Mouse (Mus musculus) spleen, adult 18-20 months (tissue): Measurements from ENCODE around the gene Pygm.

ENCODE experiments used
- DNase-seq, 2 experiments: peaks; one replicate each; pipeline ENCODE4 v3.0.0; 2022; ENCODE audit warnings: mixed read lengths in 2 of 2

The Pygm gene

DNA sequence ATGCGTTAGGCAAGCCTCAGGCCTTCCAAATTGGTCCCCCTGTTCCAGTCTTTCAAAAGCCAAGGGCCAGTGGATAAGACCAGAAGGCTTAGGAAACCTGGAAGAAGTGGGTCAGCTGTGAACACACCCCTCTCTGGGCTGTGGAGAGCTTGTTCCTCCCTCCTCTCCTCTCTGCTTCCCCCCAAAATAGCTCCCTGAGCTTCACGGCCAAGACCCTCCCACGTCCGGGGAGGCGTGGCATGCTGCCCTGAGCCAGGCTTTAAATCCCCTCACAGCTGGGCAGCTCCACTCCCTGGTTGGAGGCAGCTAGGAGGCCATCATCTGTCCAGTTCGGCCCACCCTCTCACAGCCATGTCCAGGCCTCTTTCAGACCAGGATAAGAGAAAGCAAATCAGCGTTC is at the start of gene Pygm:
Gene Pygm, plus strand, starts transcription at position 272 of the 400 bp plus-strand sequence.
- DNase-seq, result peak in 1 of 2 experiments; percentile 38

DNA sequence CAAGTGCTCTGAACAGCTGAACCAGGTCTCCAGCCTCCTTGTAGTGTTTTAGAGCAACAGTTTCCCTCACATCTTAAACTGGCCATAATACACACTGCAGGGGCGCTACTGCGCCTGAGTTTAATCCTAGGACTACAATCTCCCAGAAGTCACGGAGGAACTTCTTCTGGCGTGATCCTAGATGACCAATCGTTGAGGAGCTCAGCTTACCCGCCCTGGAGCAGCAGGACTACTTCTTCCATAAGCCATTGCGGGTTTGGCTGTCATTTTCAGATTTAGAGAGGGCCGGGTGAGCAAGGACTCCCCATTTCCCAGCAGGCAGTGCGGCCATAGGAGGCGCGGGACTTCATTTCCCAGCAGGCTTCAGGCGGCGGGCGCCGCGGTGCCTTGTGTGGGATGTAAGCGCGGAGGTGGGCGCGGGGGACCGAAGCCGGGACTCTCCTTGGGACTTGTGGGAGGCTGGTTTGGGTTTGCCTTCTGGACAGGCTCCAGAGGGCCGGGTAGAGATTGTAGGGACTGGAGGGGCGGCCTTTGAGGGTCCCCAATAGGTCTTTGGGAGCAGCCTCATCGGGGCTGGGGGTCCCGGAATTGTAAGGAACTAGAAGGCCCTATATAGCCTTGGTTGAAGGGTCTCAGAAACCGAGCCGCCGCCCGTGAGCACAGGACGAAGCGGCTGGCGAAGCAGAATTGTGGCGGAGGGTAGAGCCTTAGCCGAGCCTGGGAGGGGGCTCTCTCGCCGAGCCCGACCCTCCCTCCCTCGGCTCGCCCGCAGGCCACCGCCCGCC is 49.3 kb upstream of the Pygm start, which contains the start of gene Men1:
Gene Men1, plus strand, starts transcription at position 307 of the 785 bp plus-strand sequence.
- peak; percentile 82 to 83 for DNase-seq

DNA sequence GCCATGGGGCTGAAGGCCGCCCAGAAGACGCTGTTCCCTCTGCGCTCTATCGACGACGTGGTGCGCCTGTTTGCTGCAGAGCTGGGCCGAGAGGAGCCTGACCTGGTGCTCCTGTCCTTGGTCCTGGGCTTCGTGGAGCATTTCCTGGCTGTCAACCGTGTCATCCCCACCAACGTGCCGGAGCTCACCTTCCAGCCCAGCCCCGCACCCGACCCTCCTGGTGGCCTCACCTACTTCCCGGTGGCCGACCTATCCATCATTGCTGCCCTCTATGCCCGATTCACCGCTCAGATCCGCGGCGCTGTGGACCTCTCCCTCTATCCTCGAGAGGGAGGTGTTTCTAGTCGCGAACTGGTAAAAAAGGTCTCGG is 48.8 kb upstream of the Pygm start:
- DNase-seq, result peak in 1 of 2 experiments; percentile 26

DNA sequence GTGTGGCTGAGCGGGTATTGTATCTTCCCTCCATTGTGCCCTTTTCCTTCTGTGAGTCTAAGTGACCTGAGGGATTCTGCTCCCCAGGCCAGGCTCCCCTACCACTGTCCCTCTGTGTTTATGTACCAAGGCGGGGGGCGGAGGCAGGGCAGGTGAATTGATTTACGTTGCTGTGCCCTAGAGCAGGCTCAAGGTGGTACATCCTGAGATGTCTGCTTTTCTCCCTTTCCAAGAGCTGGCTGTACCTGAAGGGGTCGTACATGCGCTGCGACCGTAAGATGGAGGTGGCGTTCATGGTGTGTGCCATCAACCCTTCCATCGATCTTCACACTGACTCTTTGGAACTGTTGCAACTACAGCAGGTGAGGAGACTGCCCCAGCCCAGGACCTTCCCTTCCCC is 47.3 kb upstream of the Pygm start:
- no peak for DNase-seq

DNA sequence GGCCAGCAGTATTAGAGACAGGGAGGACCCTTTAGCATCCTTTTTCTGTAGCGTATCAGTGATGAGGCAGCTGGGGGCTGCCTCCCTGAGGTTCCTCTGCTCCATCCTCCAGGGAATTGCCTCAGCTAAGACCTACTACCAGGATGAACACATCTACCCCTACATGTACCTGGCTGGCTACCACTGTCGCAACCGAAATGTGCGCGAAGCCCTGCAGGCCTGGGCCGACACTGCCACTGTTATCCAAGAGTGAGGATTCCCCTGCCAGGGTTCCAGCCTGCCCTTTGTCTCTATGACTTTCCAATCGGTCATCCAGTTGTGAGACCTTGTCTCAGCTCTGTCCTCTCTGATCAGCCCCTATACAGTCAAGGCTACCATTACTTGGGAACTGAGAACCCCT is 46.0 kb upstream of the Pygm start:
- no peak for DNase-seq

DNA sequence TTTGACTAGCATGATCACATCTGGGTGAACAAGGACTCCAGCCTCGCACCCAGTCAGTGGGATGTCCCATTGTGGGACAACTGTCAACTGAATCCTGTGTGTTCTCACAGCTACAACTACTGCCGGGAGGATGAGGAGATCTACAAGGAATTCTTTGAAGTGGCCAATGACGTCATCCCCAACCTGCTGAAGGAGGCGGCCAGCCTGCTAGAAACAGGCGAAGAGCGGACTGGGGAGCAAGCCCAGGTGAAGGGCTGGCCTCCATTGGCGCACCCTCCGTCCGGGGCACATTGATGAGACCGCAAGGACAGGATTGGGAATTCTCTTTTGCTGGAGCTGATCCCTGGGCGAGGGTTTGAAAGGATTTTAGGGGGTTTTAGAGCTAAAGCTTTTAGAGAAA is 45.5 kb upstream of the Pygm start:
- no peak for DNase-seq

DNA sequence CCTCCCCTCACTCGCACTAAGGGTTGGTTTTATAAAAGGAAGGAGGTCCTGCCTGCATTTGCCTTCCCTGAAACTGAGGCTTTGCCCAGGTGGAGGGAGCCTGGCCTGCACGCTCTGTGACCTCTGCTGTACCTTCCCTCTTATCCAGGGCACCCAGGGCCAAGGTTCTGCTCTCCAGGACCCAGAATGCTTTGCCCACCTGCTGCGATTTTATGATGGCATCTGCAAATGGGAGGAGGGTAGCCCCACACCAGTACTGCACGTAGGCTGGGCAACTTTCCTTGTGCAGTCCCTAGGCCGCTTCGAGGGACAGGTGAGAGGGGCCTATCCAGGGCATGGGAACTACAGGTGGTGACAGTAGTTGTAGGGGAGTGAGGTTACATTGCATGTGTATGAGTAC is 45.0 kb upstream of the Pygm start:
- no peak for DNase-seq

DNA sequence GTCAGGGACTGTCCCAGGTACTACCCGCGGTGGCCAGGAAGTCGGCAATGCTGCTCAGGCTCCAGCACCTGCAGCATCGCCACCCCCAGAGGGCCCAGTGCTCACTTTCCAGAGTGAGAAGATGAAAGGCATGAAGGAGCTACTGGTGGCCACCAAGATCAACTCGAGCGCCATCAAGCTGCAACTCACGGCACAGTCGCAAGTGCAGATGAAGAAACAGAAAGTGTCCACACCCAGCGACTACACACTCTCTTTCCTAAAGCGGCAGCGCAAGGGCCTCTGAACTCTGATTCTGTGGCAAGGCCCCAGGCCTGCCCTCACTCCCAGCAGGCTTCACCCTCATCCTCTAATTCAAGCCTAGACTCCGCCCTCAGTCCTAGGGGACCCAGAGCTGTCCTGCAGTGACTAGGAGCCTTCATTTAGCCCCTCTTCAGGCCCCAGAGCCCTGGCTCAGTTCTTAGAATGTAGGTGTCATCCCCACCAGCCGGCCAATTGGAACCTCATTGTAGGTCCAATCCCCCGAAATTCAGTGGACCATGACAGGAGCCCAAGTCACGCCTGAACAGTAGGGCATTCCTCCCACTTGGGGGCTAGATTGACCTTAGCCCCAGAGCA is 44.2 kb upstream of the Pygm start:
- peak; percentile 68 for DNase-seq

DNA sequence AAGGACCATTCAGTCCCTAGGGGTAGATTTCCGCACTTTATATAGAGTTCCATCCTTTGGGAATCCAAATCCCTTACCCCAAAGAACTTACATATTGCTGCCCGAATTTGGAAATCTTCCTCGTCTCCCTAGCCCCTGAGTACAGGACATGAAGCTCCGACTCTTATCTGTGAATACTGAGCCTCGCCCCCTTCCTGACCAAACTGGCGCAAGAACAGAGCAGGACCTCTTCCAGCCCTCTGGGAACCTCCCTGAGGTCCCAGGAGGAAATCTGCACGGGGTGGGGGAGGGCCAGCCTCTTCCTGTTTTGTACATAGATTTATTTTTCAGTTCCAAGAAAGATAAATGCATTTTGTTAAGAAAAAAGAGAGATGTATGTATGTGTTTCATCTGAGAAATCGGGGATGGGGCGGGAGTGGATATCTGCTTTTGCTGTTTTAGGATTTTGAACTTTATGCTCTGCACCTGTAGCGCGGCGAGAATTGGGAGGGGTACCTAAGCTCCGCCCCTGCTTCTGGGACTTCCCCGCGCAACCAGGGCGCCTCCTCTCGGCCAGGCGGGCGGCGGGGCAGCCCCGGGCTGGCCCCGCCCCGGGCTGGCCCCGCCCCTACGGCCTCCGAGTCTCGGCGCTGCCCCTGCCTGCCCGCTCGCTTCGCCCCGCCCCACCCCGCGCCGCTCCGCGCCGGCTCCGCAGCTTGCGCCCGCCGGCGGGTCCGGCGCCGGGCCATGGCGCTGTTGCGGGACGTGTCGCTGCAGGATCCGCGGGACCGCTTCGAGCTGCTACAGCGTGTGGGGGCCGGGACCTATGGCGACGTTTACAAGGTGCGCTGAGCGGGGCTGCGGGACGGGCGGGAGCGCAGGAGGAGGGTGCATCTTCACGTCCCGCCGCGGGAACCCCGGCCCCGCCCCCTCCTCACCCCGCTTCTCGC is 43.4 kb upstream of the Pygm start, which contains the start of gene Map4k2:
Gene Map4k2, plus strand, starts transcription at position 612 of the 929 bp plus-strand sequence.
- peak; percentile 88 to 92 for DNase-seq

DNA sequence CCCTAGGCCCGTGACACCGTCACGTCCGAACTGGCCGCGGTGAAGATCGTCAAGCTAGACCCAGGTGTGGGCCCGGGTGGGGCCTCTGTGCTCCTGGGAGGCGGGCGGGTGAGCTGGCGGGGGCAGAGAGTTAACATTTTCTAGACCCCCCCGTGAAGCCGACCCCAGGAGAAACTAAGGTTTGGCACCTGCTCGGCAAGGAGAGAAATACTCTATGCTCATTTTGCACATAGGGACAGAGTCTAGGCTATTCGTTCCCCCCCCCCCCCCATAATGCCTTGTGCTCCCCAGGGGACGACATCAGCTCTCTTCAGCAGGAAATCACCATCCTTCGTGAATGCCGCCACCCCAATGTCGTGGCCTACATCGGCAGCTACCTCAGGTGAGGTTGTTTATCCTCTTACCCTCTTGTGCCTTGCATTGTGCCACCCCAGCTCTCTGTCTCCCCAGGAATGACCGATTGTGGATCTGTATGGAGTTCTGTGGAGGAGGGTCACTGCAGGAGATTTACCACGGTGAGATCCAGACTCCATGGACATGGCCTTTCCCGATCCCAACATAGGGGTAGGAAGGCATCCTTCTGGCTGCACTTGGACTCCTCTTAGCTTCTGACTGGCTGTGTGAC is 42.6 kb upstream of the Pygm start:
- peak; percentile 32 to 42 for DNase-seq

DNA sequence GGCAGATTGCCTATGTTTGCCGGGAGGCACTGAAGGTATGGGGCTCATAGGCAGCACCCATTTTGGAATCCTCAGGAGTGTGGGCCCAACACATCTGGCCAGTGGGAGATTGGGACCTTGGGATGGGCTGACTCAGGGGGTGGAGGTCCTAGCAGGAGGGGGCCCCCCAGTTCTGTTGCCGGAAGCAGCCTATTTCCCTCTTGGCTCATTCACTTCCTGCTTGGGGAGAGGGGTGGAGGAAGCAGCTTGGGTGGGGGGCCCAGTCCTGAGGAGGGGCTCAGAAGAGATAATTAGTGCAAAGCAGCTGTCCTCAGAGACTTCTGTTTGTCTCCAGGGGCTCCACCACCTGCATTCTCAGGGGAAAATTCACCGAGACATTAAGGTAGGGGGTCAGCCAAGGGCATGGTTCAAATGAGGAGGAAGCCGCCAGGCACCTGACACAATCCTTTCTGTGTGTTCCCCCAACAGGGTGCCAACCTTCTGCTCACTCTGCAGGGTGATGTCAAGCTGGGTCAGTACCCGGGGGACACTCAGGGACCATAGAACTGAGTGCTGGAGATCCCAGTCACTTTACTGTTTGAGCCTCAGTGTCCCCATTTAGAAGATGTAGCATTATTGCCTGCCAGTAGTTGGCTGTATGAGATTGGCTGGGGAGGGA is 41.8 kb upstream of the Pygm start:
- DNase-seq, result peak in 1 of 2 experiments; percentile 33

DNA sequence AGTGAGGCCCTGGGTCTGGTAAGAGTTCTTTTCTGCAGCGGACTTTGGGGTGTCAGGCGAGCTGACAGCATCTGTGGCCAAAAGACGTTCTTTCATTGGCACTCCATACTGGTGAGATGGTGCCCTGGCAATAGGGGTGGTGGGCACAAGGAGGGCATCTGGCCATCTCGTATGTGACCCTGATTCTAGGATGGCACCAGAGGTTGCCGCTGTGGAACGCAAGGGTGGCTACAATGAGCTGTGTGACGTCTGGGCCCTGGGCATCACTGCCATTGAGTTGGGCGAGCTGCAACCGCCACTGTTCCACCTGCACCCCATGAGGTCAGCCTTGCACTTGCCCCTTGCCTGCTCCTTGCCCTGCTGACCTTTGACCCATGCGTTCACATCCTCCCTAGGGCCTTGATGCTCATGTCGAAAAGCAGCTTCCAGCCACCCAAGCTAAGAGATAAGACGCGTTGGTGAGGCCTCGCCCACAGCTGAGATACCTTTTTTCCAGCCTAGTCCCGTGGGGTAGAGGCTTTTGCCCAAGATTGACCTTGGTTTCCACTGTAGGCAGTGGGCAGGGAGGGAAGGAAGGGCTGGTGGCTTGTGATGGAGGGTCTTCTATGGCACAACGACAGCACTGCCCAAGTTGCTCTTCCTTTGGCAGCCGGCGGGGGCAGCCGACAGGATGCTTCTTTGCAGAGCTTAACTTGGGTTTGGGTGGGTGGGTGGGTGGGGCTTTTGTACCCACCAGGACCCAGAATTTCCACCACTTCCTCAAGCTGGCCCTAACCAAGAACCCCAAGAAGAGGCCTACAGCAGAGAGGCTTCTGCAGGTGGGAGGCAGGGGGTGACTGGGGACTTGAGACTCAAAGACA is 40.9 kb upstream of the Pygm start:
- no peak for DNase-seq

DNA sequence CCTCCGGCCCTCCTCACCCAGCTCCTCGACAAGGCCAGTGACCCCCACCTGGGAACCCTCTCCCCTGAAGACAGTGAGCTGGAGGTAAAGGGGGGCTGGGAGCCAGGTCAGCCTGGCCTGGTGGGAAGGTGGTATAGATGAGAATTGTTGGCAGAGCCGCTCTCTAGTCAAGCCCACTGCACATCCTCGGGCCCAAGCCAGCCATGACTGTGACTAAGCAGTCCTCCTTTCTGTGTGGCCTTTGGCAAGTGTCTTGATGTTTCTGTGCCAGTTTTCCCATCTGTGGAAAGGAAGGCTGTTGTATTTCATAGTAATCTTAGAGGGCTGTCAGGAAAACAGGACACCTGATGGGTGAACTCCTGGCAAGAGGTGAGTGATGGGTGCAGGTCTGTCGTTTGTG is 40.2 kb upstream of the Pygm start:
- no peak for DNase-seq

DNA sequence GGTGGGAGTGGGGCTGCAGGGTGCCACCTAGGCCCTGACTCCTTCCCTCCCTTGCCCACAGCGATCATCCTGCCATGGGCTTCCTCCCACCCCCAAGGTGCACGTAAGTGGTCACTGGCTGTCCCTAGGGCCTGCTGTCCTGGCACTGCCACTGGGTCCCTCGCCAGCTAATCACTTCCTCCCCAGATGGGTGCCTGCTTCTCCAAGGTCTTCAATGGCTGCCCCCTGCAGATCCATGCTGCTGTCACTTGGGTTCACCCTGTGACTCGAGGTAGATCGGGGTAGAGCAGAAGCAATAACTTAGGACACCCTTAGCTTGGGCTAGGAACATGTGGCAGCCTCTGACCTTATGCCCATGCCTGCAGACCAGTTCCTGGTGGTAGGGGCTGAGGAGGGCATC is 38.2 kb upstream of the Pygm start:
- no peak for DNase-seq

DNA sequence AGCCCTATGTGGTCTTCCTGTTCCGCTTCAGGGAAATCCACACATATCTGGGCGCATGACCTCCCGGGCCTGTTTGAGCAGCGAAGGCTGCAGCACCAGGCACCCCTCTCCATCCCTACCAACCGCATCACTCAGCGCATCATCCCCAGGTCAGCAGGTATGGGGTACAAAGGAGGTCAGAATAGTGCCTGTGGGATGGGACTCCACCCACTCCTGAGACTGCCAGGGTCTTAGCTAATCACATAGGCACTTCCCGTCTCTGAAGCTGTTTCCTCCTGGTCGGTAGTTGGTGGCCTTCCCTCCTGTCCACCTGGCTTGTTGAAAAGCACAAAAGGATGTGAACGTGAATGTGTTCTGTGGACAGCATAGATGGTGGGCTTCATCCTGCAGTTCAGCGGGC is 37.5 kb upstream of the Pygm start:
- no peak for DNase-seq

DNA sequence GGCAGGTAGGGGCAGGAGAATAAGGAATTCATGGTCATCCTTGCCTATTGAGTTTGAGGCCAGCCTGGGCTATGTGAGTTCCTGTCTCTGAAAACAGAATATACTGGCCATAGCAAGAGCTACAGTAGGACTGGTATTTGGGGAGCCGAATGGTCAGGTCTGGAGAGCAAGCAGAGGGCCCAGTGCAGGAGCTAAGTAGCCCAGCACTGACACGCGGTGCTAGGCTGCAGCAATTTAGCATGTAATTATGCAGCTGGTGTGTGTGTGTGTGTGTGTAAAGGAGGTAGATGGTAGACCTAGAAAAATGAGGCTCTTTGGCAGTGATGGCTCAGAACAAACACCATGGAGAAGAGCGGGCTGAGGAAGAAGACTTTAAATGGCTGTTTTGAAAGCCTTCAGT is 36.6 kb upstream of the Pygm start:
- DNase-seq, result no peak

DNA sequence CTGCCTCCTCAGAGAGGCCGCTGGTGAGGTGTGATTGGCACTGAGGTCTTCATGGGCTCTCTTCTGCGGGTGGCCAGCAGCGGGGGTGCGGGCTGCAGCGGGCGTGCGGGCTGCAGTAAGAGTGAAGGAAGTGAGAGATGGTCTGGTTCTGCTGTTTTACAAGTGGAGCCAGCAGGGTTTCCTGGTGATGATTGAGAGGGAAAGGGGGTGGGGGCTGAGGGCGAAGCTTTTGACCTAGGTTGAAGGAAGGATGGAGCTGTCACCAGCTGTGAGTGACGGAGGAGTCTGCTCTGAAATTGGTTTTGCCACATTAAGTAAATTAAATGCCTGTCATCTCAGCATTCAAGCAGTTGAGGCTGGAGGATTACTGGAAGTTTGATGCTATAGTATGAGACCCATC is 35.5 kb upstream of the Pygm start:
- no peak for DNase-seq

DNA sequence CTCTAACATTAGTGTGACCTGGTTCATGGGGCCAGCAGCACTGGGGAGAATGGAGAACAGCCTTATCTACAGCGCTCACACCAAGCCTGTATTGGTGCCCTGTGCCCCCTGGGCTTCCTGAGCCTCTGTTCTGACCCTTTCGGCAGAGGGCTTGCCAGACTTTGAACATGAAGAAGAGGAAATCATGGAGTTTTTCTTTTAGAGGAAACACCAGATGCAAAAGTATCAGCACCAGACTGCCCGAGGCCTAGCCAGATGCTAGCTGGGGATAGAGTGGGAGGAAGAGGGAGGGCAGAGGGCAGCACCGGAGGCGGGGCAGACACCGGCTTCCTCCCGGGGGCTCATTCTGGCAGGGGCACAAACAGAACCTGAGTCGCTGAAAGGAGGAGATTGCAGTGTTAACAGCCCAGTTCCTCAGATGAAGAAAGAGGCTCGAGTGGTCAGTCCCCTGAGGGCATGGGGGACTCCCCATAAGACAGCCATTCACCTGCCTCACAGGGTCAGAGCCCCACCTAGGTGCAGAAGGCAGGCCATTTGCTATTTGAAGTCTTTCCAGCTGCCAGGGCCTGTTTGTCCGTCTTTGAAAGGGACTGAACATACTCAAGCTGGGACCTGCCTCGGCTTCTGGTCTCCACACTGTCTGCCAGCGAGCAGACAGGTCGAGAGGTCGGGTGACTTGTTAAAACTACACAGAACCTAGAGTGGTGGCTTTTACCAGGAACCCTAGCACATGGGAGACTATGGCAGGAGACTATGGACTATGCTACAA is 34.8 kb upstream of the Pygm start:
- no peak for DNase-seq

DNA sequence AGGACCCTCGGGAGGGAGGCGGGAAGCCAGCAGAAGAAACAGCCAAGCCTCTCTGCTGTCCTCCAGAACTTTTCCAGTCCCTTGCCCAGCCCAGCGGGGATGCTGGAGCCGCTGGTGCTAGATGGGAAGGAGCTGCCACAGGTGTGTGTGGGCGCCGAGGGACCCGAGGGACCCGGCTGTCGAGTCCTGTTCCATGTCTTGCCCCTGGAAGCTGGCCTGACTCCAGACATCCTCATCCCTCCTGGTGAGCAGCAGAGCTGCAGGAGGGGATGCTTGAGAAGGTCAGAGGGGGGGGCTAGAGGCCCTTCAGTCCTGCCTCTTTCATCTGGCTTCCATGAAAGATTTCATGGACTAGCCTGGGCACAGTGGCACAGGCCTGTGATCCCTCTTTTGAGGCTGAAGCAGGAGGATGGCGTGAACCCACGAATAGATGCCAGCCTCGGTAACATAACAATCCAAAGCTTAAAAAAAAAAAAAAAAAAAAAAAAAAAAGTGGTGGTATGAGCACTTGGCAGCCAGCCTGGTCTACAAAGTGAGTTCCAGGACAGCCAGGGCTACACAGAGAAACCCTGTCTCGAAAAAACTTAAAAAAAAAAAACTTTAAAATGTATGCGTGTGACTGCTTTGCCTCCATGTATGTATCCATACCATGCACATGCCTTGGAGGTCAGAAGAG is 32.6 kb upstream of the Pygm start:
- DNase-seq, result no peak

DNA sequence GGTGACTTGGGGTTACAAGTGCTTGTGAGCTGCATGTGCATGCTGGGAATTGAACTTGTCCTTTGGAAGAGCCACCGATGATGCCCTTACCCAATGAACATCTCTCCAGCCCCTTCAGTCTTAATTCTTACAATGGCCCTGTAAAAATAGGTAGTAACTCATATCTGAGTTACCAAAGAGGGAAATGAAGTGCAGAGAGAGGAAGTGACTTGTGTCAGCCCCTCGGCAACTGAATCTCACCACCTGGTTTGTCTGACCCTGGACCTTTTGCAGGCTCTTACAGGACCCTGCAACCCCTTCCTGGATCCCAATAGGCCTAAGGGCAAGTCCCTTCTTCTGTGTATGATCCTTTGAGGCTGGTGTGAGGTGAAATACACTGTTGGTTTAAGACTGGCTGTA is 32.1 kb upstream of the Pygm start:
- DNase-seq, result no peak
